Mouse (Mus musculus) v-Abl transformed pro-B cells (cell line): Measurements from ENCODE around the gene Skint5.

Source experiments
- in situ Hi-C, 2 experiments: fragments of 400-800 bp; cut with MboI; formaldehyde crosslinking; loops; one replicate each; pipeline ENCODE4 v1.15.1; 2025; ENCODE audit not compliant: unreplicated experiment in 2 of 2

The Skint5 gene

GRCm38 (mm10) chr4:113999403-113999802, at the start of gene Skint5:
Gene Skint5 (minus strand): TSS chr4:113999503.
- in situ Hi-C loops: loop anchor here in 1 of 2 experiments (10.0 kb wide), 1 partner anchor 715 kb away; the partner anchor contains the start of gene Skint6

- in situ Hi-C loops: no loop called here
These were observed 42.0 kb downstream of the Skint5 start for GRCm38 (mm10) chr4:113957343-113957742.

- in situ Hi-C loops: no loop called here
These were observed 235.1 kb downstream of the Skint5 start for GRCm38 (mm10) chr4:113764182-113764581.

- in situ Hi-C loops: no loop called here
These were observed 235.6 kb downstream of the Skint5 start for GRCm38 (mm10) chr4:113763684-113764083.

- in situ Hi-C loops: loop anchor here (5.0 to 25.0 kb wide), 3 partner anchors 844 to 1561 kb away; partner anchors contain the start of genes Skint8 (in 1 of the 2) and Slc5a9 (in 1 of the 2)
These were observed 551.1 kb downstream of the Skint5 start for GRCm38 (mm10) chr4:113448230-113448629.
